Mouse (Mus musculus) embryonic facial prominence, embryonic 14.5 days (tissue): ENCODE data around the gene Cntnap5a. TPM values are rescaled to one million over a fixed set of nuclear protein-coding genes. Genes with fewer than 3 reads are reported as not detected.
"Not testable (repeated sequence)": the region's sequence is repeated elsewhere in the genome, so short reads cannot be mapped to it uniquely, and the experiment has no call there.

Source experiments
- ATAC-seq: fragments of 200-750 bp; cut with Nextera tagmentation; 2 replicates; pipeline ENCODE4 v1.8.0; 2017; ENCODE audit warnings: low read depth, moderate number of reproducible peaks, moderate TSS enrichment
- DNase-seq: peaks from one replicate; pipeline ENCODE4 v3.0.0-alpha.2; 2015; ENCODE audit warnings: low spot score
- H3K27ac ChIP-seq: fragments of 300-500 bp; sonication (generic); replicated peaks from 2 replicates; pipeline ENCODE4 v1.5.1; 2014; ENCODE audit warnings: low read depth, mild to moderate bottlenecking, low read length, moderate library complexity
- H3K27me3 ChIP-seq: fragments of 300-500 bp; sonication (generic); replicated peaks from 2 replicates; pipeline ENCODE4 v1.6.1; 2014; ENCODE audit warnings: low read length; ENCODE audit not compliant: control insufficient read depth, insufficient read depth
- H3K36me3 ChIP-seq: fragments of 300-500 bp; sonication (generic); 2 replicates; pipeline ENCODE4 v1.6.1; 2014; ENCODE audit warnings: low read length, mixed read lengths; ENCODE audit not compliant: control insufficient read depth, insufficient read depth
- H3K4me1 ChIP-seq: fragments of 300-500 bp; sonication (generic); 2 replicates; pipeline ENCODE4 v1.6.1; 2014; ENCODE audit warnings: antibody characterized with exemption, low read length; ENCODE audit not compliant: control insufficient read depth, insufficient read depth
- H3K4me2 ChIP-seq: fragments of 300-500 bp; sonication (generic); 2 replicates; pipeline ENCODE4 v1.6.1; 2014; ENCODE audit warnings: low read depth, mild to moderate bottlenecking, low read length, moderate library complexity, mixed read lengths
- H3K4me3 ChIP-seq: fragments of 300-500 bp; sonication (generic); 2 replicates; pipeline ENCODE4 v1.5.1; 2014; ENCODE audit warnings: low read depth, mild to moderate bottlenecking, low read length
- H3K9ac ChIP-seq: fragments of 300-500 bp; sonication (generic); 2 replicates; pipeline ENCODE4 v1.6.1; 2014; ENCODE audit warnings: low read depth, mild to moderate bottlenecking, low read length, moderate library complexity, mixed read lengths
- H3K9me3 ChIP-seq: fragments of 300-500 bp; sonication (generic); 2 replicates; pipeline ENCODE4 v1.6.1; 2016; ENCODE audit warnings: low read length; ENCODE audit not compliant: control insufficient read depth
- WGBS: fragments of 180-500 bp; shearing (Covaris S2); extraction: QIAGEN DNeasy Blood & Tissue Kit; methylation state at CpG from one replicate; pipeline ENCODE4 v1.1.7; 2014; 5-methylcytosine and 5-hydroxymethylcytosine counted together
- polyA plus RNA-seq: library from polyadenylated mRNA; unstranded; fragments of >200 nt; fragmentation: Nextera tagmentation; extraction: Ambion mirVana; gene quantifications from 2 replicates; pipeline ENCODE4 v1.2.1, GENCODE M21; 2014

Gene Cntnap5a
- polyA plus RNA-seq, 1 experiment from 2014 or later: 0.04 TPM

DNA sequence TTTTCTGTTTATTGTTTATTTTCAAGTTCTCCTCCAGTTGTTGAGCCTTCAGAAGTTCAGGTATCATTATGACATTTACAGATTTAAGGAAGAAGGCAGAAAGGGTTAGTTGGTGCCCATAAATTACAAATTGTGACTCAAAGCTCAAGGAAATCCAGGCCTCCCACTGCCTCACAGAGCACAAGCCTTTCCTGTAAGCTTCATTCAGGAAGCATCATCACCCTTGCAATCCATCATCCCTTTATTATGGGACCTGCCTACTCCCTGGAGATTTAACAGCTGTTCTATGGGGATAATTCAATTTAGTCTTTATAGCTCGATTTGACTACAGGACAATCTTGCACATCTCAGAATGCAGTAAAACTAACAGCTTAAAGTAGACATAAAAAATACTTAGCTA, 441.2 kb downstream of the Cntnap5a start:
- H3K27me3 ChIP-seq: no peaks in the 10 kb centered on the region
- no peak overlapping the region for H3K9ac ChIP-seq
- no peak overlapping the region for H3K4me3 ChIP-seq
- no peak overlapping the region for H3K4me2 ChIP-seq
- WGBS: 55% methylated on average over 1 of the region's 1 CpGs
- H3K36me3 ChIP-seq: no peaks in the 10 kb centered on the region
- H3K9me3 ChIP-seq: no peaks in the 10 kb centered on the region
- no peak for ATAC-seq
- H3K27ac ChIP-seq: no peak overlapping the region
- no peaks in the 10 kb centered on the region for H3K4me1 ChIP-seq
- DNase-seq: no peak

DNA sequence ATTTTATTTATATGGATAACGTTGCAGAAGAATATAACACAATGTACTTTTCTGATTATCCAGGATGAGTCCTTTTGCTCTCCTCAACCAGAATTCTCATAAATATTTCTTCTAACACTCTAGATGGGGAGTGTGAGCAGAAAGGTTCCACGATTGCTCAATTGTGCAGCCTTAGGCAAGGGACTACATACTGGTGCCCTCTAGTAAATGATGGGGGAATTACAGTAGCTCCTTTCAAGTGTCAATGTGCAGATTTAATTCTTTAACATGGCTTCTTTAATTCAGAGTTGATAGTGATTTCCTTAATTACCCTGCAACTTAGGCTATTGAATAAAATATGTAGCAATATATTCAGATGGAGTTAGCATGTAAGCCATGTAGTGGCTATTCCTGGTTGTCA, 442.5 kb downstream of the Cntnap5a start:
- no peak overlapping the region for H3K4me2 ChIP-seq
- WGBS: 82% methylated on average over 2 of the region's 2 CpGs
- no peaks in the 10 kb centered on the region for H3K4me1 ChIP-seq
- ATAC-seq (no peak), DNase-seq (no peak)
- no peaks in the 10 kb centered on the region for H3K27me3 ChIP-seq
- no peaks in the 10 kb centered on the region for H3K36me3 ChIP-seq
- no peak overlapping the region for H3K9ac ChIP-seq
- H3K27ac ChIP-seq: no peak overlapping the region
- H3K9me3 ChIP-seq: no peaks in the 10 kb centered on the region
- no peak overlapping the region for H3K4me3 ChIP-seq

DNA sequence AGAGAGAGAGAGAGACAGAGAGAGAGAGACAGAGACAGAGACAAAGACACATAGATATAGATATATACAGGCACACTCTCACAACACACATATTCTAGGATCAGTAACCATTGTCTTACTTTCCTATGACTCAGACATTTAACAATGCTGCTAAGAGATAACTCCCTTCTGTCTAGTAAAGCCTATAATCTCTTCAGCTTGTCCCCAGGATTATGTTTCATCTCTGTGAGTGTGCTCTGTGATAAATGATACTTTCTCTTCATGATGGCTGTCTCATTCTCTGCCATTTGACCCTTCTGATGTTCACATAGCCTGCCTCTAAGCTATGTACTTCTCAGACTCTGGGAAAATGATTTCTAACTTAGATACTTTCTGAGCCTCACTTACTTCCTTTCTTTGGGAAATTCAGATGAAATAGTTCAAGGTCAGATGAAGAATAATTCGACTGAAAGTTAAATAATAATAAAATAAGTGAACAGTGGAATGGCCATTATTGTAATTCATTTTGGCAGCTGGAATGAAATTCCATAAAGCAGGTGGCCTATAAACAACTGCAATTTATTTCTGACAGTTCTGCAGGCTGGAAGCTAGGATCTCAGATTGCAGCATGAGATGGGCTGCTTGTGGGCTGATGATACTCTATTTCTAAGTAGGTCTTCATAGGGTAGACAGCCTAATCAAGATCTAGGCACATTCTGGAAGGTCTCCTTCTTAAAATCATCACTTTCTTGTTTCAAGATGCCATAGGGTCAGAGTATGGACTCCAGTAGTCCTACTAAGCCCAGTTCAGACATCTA, 444.1 kb downstream of the Cntnap5a start:
- no peak overlapping the region for H3K9ac ChIP-seq
- no peaks in the 10 kb centered on the region for H3K9me3 ChIP-seq
- ATAC-seq: peak; percentile 63; the same call in 1 of the 2 replicates
- no peak overlapping the region for H3K27ac ChIP-seq
- no peak overlapping the region for H3K4me2 ChIP-seq
- H3K27me3 ChIP-seq: no peaks in the 10 kb centered on the region
- H3K4me1 ChIP-seq: no peaks in the 10 kb centered on the region
- 36% methylated on average over 1 of the region's 1 CpGs for WGBS
- H3K36me3 ChIP-seq: no peaks in the 10 kb centered on the region
- DNase-seq: peak; percentile 13
- no peak overlapping the region for H3K4me3 ChIP-seq

DNA sequence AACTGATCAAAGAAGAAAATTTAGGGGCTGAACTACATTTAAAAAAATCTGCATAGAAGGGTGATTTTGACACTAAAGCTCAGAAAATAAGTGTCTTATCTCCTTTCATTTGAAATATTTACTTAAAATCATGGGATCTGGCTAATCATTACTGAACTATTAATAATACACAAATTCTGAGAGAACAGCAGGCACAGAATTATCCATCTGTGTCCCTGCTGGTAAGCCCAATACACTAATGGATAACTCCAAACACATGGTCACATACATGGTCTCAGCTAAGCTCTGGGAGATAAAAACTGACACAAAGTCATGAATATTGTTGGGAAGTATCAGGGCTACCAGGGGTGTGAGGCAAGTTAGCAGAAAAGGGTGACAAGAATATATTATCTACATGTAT, 447.9 kb downstream of the Cntnap5a start:
- no peaks in the 10 kb centered on the region for H3K9me3 ChIP-seq
- no peaks in the 10 kb centered on the region for H3K27me3 ChIP-seq
- H3K27ac ChIP-seq: no peak overlapping the region
- no peaks in the 10 kb centered on the region for H3K4me1 ChIP-seq
- ATAC-seq (no peak), DNase-seq (no peak)
- H3K36me3 ChIP-seq: no peaks in the 10 kb centered on the region
- H3K4me3 ChIP-seq: no peak overlapping the region
- H3K9ac ChIP-seq: no peak overlapping the region
- H3K4me2 ChIP-seq: no peak overlapping the region

DNA sequence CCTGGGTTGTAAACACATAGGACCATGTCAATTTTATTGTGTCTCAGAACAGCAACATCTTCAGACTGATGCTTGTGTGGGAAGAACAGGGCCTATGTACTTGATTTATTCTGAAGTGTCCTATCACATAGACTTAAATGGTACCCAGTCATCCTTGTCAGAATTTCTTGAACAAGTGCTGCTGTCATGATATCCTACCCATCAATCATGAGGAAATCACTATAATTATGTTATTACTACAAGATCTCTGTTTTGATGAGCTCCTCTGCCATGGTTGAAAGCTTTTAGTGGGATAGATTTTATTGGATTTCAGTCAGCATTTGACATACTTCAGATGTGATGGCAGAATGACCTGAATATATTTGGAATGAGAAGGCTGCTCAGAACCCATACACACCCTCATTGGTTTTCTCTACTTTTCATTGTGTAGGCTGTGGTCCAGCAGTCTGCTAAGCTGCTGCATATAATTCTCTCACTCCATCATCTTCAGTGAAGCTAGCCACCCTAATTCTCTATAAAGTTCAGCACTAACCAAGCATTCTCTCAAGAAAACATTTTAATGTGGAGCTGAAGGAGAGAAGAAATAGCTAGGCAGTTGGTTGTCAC, 465.3 kb downstream of the Cntnap5a start:
- Histone ChIP-seq H3K36me3 (no peaks in the 10 kb centered on the region), H3K4me2 (no peak overlapping the region), H3K4me3 (no peak overlapping the region), H3K4me1 (no peaks in the 10 kb centered on the region), H3K27ac (no peak overlapping the region), H3K27me3 (no peaks in the 10 kb centered on the region), H3K9me3 (no peaks in the 10 kb centered on the region), H3K9ac (no peak overlapping the region)
- ATAC-seq (no peak), DNase-seq (no peak)

DNA sequence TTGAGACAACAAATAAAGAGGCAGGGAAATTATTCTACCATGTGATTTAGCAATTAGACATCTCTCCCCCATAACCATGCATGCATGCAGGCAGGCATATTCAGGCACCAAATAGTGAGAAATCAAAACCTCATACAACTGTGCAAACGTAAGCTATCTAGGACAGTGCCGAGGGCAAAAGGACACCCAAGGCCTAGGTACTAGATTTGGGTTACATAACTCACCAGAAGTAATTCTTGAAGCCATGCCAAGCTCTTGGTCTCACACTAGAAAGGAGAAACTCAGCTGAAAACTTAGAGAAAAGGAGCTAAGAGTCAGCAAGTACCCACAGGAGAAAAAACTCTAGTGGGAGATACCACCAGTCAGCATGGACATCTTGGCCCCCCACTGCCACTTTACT, 499.9 kb downstream of the Cntnap5a start:
- Histone ChIP-seq H3K27me3 (no peaks in the 10 kb centered on the region), H3K4me2 (no peak overlapping the region), H3K9me3 (no peaks in the 10 kb centered on the region), H3K9ac (no peak overlapping the region), H3K27ac (no peak overlapping the region), H3K36me3 (no peaks in the 10 kb centered on the region), H3K4me3 (no peak overlapping the region), H3K4me1 (no peaks in the 10 kb centered on the region)
- no peak for DNase-seq
- ATAC-seq: no peak
- 71% methylated on average over 2 of the region's 2 CpGs for WGBS

DNA sequence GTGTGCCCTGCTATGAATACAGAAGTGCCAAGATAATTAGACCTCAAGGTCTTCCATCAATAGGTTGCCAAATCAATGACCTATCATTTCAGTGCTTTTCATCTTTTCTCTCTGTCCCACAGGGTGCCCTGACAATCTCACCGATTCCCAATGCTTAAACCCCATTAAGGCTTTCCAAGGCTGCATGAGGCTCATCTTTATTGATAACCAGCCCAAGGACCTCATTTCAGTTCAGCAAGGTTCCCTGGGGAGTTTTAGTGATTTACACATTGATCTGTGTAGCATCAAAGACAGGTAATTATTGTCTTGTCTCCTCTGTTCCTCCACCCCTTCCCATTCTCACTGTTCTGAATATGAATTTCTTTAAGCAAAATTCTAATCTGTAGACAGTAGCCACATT, 503.6 kb downstream of the Cntnap5a start:
- H3K36me3 ChIP-seq, DNase-seq, H3K27me3 ChIP-seq, H3K4me1 ChIP-seq, H3K4me3 ChIP-seq, H3K9me3 ChIP-seq, H3K27ac ChIP-seq, ATAC-seq, H3K9ac ChIP-seq, H3K4me2 ChIP-seq: not testable (repeated sequence)
- 81% methylated on average over 1 of the region's 1 CpGs for WGBS

DNA sequence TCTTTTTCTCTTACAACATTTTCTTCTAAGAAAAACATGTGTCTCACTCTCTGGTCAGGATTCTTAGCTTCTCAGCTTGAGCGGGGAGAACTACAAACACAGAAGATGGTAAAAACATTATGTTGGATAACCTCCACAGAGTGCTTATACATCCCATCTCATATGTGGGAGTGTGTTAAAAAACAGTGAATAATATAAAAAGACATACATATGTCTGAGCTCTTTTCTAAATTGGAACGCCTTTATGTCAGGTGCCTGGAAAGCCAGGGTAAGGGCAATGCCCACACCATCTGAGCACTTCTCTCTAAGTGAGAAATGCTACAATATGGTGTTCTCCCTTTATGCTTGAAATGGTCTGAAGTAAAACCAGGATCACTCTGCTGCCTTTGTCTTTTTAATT, 507.7 kb downstream of the Cntnap5a start:
- no peak overlapping the region for H3K9ac ChIP-seq
- no peaks in the 10 kb centered on the region for H3K36me3 ChIP-seq
- no peaks in the 10 kb centered on the region for H3K4me1 ChIP-seq
- H3K4me2 ChIP-seq: no peak overlapping the region
- H3K27ac ChIP-seq: no peak overlapping the region
- 83% methylated on average over 2 of the region's 2 CpGs for WGBS
- no peaks in the 10 kb centered on the region for H3K9me3 ChIP-seq
- ATAC-seq (no peak), DNase-seq (no peak)
- no peak overlapping the region for H3K4me3 ChIP-seq
- H3K27me3 ChIP-seq: no peaks in the 10 kb centered on the region

DNA sequence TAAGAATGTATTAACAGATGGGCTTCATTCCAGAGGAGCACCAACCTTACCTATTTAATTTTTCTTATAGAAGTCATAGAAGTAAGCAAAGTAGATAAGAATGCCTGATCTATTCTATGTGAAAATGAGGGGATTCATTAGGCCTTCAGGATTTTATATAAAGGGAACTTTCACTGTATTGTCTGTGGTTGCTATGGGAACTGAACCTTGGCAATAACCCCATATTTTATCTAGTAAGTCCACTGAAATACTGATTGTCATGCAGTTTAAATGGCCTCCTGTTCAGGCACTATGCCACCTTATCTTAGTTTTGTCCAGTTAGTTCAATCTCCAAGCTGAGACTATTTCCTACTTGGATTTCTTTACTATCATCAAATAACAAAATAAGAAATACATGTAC, 532.3 kb downstream of the Cntnap5a start:
- Histone ChIP-seq H3K27ac (no peak overlapping the region), H3K36me3 (no peaks in the 10 kb centered on the region), H3K4me3 (no peak overlapping the region), H3K9ac (no peak overlapping the region), H3K4me1 (no peaks in the 10 kb centered on the region), H3K4me2 (no peak overlapping the region), H3K9me3 (no peaks in the 10 kb centered on the region), H3K27me3 (no peaks in the 10 kb centered on the region)
- DNase-seq (no peak), ATAC-seq (no peak)
